Mouse (Mus musculus): ENCODE measurements around the gene Tcf3. TPM values are rescaled to one million over a fixed set of nuclear protein-coding genes. Genes with fewer than 3 reads are reported as not detected.

Gene Tcf3
- total RNA-seq, 2 experiments from 2014 or later, result 22.6 to 25.8 TPM

DNA sequence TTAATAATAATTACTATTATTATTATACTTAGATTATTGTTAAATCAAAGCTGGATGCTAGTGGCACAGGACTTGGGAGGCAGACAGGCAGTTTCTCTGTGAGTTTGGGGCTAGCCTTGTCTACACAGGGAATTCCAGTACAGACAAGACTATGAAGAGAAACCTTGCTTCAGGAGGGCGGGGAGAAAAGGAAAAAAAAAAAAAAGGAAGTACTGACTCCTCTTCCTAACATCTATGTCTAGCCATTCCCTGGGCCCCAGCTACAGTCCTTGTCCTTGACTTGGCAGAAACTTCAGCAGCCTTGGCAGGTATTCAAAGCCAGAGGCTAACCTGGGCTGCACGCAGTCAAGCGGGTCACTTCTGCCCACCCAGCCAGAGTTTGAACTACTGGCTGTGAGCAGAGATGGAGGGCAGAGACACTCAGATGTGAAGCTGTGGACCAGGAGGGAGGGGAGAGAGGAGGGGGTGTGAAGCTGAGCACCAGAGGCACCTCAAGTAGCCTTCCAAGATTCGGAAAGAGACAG lies 44.2 kb downstream of the Tcf3 start:
- intact Hi-C loops (cut with DNase I), result no loop called here

DNA sequence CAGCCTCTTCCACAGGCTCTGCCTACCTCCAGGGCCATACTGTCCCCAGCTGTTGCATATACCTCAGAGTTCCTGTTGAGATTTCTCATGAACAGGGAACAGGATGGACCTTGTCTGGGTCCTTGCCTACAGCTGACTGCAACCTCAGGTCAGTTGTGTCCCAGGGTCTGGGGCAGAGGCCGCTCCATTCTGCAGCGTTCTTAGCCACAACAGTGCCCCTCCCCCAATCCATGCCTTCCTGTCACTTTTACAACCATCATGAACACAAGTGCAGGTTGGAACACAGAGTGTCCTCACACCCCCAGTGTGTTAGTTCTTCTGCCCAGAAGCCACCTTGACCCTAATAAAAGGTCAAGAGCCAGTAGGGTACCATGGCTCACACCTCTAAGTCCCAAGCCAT lies 44.7 kb downstream of the Tcf3 start:
- no peak for DNase-seq (ENCODE audit: low spot score in 2 of 2)
- intact Hi-C loops (cut with DNase I), result no loop called here

More for the DNA sequence above, 44.2 kb downstream of the Tcf3 start:
- DNase-seq (ENCODE audit: low spot score in 2 of 2), result no peak

- intact Hi-C loops (cut with DNase I), result no loop called here
- DNase-seq (ENCODE audit: low spot score in 2 of 2), result peak; percentile 82 to 91
These were observed 45.9 kb downstream of the Tcf3 start, which contains the start of gene Mex3d for GRCm38 (mm10) chr10:80387522-80387959. Gene Mex3d, minus strand, starts transcription at chr10:80387659.

DNA sequence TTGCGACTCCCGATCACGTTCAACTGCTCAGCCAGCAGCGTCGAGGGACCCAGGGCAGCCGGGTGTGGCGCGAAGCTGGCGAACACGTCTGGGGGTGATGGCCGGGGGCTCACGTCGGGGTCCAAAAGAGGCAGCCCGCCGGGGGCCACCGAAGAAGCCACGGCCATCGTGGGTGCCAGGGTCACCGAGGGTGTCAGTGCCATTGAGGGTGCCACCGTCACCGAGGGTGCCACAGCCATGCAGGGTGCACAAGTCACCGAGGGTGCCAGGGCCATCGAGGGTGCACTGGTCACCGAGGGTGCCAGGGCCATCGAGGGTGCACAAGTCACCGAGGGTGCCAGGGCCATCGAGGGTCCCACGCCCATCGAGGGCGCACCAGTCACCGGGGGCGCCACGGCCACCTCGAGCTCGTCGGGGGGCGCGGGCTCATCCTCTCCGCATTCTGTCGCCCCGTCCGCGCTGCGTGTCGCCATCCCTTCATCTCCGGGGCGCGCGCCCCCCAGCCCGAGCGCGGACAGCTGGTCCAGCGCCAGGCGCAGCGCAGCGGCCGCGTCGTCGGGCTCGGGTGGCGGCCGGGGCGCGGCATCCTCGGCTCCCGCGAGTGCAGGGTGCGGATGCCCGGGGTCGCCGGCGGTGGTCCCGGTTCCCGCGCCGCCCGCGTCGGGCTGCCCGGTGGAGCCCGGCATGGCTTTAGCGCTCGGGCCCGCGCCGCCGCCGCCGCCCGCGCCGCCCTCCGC lies 46.5 kb downstream of the Tcf3 start:
- intact Hi-C loops (cut with DNase I), result no loop called here
- DNase-seq (ENCODE audit: low spot score in 2 of 2), result no peak

GRCm38 (mm10) chr10:80385811-80386734 lies 47.4 kb downstream of the Tcf3 start:
- intact Hi-C loops (cut with DNase I), result no loop called here
- DNase-seq (ENCODE audit: low spot score in 2 of 2), result no peak

GRCm38 (mm10) chr10:80385310-80385709 lies 48.1 kb downstream of the Tcf3 start:
- intact Hi-C loops (cut with DNase I), result no loop called here

GRCm38 (mm10) chr10:80384709-80385108 lies 48.7 kb downstream of the Tcf3 start:
- no peak for DNase-seq (ENCODE audit: low spot score in 2 of 2)
- intact Hi-C loops (cut with DNase I), result no loop called here

More at GRCm38 (mm10) chr10:80385310-80385709, 48.1 kb downstream of the Tcf3 start:
- no peak for DNase-seq (ENCODE audit: low spot score in 2 of 2)

DNA sequence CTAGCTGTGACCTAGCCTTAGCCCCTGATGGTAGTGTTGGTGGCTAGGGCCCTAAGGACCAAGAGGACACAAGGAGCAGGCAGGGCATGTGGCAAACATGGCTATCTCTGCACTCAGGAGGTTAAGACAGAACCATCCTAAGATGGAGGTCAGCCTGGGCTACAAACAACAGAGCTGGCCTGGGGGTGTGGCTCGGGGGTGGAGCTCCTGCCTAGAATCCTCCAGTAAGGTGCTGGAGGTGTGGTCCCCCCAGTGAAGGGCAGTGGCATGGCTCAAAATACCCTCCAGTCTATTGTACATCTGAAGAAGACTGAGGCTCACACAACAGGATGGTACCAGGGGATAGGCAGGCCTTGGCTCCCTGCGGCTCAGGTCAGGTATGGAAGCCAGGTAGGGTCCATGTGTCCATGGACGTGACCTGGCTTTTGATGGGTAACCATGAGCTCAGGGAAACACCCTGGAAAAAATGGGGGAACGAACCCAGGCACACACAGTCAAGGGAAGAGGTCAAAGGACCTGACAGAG lies 49.3 kb downstream of the Tcf3 start:
- DNase-seq (ENCODE audit: low spot score in 2 of 2), result no peak
- intact Hi-C loops (cut with DNase I), result no loop called here

DNA sequence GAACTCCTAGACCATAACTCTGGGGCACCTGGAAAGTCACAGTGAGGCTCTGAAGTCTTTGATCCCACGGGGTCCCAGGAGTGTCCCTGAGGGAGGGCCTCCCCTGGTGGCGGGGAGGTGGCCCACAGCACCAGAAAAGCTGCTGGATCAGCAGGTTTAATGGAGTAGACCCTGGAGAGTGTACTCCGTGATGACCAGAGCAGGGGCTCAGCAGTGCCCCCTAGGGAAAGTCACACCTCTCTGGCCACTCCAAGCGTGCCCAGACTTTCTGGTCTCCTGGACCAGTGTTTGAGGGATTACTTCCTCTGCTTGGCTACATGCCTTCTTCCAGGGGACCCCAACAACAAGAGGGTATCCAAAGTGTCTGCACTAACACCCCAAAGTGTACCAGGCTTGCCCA lies 50.0 kb downstream of the Tcf3 start:
- intact Hi-C loops (cut with DNase I), result no loop called here
- DNase-seq (ENCODE audit: low spot score in 2 of 2), result no peak

DNA sequence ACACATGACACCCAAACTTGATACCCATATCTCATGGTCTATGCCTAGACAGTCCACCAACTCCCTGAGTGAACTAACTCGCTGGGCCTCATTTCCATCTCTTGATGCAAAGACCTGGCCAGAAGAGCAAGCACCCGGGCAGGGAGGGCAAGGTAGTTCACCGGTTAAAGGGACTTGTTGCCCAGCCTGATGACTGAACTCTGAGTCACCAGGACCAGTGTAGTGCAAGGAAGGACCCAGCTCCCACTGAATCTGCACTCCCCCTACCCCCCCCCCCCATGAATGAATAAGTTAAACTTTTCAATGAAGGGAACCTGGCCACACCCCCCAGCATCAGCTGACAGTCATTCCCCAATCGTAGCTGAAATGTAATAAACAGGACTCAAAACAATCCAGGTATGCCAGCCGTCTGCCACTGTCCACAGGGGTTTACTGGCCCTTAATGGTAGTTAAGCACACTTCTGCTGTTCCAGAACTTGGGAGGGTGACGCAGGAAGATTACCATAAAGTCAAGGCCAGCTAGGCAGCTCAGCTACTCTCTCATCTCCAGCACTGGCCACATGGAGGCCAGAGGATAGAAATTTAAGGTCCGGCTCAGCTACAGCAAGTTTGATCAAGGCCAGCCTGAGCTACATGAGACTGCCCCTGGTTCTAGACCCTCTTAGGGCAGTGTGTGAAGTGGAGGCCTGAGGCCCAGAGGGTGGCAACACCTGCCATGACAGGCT lies 50.6 kb downstream of the Tcf3 start:
- intact Hi-C loops (cut with DNase I), result no loop called here
- no peak for DNase-seq (ENCODE audit: low spot score in 2 of 2)

DNA sequence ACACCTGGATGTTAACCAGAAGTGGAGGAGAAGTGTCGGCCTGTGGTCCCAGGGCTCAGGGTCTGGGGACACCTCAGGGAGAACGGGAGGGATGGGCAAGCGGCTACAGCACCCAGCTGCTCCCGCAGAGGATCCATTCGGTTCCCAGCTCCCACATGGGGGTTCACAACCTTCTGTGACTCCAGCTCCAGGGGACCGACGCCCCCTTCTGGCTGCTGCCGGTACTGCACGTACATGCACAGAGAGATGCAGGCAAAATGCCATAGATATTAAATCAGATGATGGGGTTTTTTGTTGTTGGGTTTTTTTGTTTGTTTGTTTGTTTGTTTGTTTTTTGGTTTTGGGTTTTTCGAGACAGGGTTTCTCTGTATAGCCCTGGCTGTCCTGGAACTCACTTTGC lies 55.7 kb downstream of the Tcf3 start:
- intact Hi-C loops (cut with DNase I), result loop anchor here (10.0 kb wide), 1 partner anchor 203 kb away; the partner anchor contains the start of genes 1600002K03Rik and Efna2
- DNase-seq (ENCODE audit: low spot score in 2 of 2), result no peak

DNA sequence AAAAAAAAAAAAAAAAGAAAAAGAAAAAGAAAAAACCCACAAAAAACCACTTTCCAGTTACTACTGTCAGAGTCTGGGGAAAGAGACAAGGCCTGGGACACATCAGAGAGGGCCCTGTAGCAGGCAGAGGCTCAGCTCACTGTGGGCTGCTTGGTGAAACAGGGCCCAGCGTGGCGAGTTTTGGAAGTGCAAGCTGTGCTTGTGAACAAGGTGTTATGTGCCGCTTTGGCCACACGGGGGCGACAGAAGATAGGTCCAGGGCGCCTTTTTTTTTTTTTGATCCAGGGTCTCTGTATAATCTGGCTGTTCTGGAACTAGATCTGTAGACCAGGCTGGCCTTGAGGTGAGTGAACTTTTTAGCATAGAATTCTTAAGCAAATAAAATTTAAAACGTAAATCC lies 57.3 kb downstream of the Tcf3 start:
- intact Hi-C loops (cut with DNase I), result loop anchor here (10.0 kb wide), 1 partner anchor 201 kb away; the partner anchor contains the start of genes 1600002K03Rik and Efna2
- DNase-seq (ENCODE audit: low spot score in 2 of 2), result peak; percentile 82 to 93

DNA sequence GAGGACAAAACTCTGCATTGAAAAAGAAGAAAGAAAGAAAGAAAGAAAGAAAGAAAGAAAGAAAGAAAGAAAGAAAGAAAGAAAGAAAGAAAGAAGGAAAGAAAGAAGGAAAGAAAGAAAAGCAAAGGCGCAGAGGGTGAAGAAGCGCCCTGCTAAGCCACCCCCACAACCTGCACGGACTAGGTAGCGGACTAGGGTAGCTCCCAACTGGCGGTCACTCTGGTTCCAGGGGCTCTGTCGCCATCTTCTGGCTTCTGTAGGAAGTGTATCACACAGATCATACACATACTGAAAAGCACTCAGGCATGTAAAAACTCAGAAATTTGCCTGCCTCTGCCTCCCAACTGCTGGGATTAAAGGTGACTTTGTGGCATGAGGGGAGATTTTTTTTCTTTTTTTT lies 59.4 kb downstream of the Tcf3 start:
- DNase-seq (ENCODE audit: low spot score in 2 of 2), result peak; percentile 76 to 86
- intact Hi-C loops (cut with DNase I), result loop anchor here (1.0 to 10.0 kb wide), 4 partner anchors 23 to 199 kb away; partner anchors contain the start of genes 1600002K03Rik, Apc2 and Efna2

DNA sequence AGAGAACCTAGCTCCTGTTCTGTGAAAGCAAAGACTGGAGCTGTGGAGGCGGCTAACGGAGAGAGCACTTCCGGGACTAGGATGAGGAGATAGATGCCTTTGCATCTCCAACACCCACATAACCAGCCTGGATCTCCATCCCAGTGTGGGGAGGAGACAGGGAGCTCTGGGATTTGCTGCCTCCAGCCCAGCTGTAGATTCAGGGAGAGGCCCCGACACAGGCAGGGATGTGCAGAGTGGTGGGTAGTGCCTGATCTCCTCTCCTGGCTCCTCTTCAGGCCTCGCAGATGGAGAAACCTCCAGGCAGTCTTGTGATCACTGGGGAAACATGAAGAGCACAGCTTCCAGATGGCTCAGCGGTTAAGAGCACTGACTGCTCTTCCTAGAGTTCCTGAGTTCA lies 60.7 kb downstream of the Tcf3 start:
- DNase-seq (ENCODE audit: low spot score in 2 of 2), result peak in 1 of 2 experiments; percentile 83
- intact Hi-C loops (cut with DNase I), result loop anchor here (2.0 to 10.0 kb wide), 2 partner anchors 16 to 198 kb away; partner anchors contain the start of genes 1600002K03Rik, Efna2 and Plk5

- no peak for DNase-seq (ENCODE audit: low spot score in 2 of 2)
- intact Hi-C loops (cut with DNase I), result loop anchor here (2.0 to 10.0 kb wide), 2 partner anchors 15 to 197 kb away; partner anchors contain the start of genes 1600002K03Rik, Efna2 and Plk5
These were observed 61.5 kb downstream of the Tcf3 start for GRCm38 (mm10) chr10:80371983-80372382.

GRCm38 (mm10) chr10:80371411-80371966 lies 62.0 kb downstream of the Tcf3 start:
- DNase-seq (ENCODE audit: low spot score in 2 of 2), result peak; percentile 68 to 79
- intact Hi-C loops (cut with DNase I), result loop anchor here (10.0 kb wide), 1 partner anchor 197 kb away; the partner anchor contains the start of genes 1600002K03Rik and Efna2

GRCm38 (mm10) chr10:80369995-80370747 lies 63.3 kb downstream of the Tcf3 start:
- peak; percentile 43 to 81 for DNase-seq (ENCODE audit: low spot score in 2 of 2)
- intact Hi-C loops (cut with DNase I), result loop anchor here (10.0 kb wide), 1 partner anchor 195 kb away; the partner anchor contains the start of genes 1600002K03Rik and Efna2

GRCm38 (mm10) chr10:80368392-80368791 lies 65.1 kb downstream of the Tcf3 start:
- no peak for DNase-seq (ENCODE audit: low spot score in 2 of 2)
- intact Hi-C loops (cut with DNase I), result no loop called here

Data from left cerebral cortex, postnatal 25 days (tissue).